Mouse (Mus musculus) embryonic stem cell, embryonic (primary cell): ENCODE data around the gene 1600012H06Rik.
"Not testable (repeated sequence)": the region's sequence is repeated elsewhere in the genome, so short reads cannot be mapped to it uniquely, and the experiment has no call there.

Source experiments
- CTCF ChIA-PET, 4 experiments: fragments of 300-600 bp in 2 of 4; fragments of 350-600 bp in 2 of 4; sonication (Branson Sonifier 250); formaldehyde crosslinking; loops; one replicate each; lab custom pipeline; 2022; ENCODE audit warnings: inconsistent platforms in 2 of 4; lab: Charles Lee
- POLR2A ChIA-PET, 4 experiments: fragments of 300-600 bp in 2 of 4; fragments of 350-600 bp in 2 of 4; sonication (Branson Sonifier 250); formaldehyde crosslinking; loops; one replicate each; lab custom pipeline; 2022; ENCODE audit warnings: antibody characterized with exemption in 4 of 4, inconsistent platforms in 1 of 4; lab: Charles Lee

1600012H06Rik gene

GRCm38 (mm10) chr17:14943009-14943728, at the start of gene 1600012H06Rik, which contains the start of gene Wdr27:
Gene 1600012H06Rik, plus strand, starts transcription at chr17:14943184.
Gene Wdr27, minus strand, starts transcription at chr17:14943158.
- ChIA-PET CTCF (no interaction called here), POLR2A (interaction anchor here in 3 of 4 experiments (0.6 to 7.8 kb wide), 25 partner anchors 9 to 740 kb away, joined by 3 to 80 read pairs (median 5); partner anchors contain the start of genes Dact2 (in 1 of the 3), Prdm9 (in 1 of the 3), Psmb1 (in 1 of the 3) and Tbp (in 1 of the 3))

- CTCF ChIA-PET: interaction anchor here in 2 of 4 experiments (0.6 to 0.7 kb wide), 3 partner anchors 12 to 287 kb away, joined by 3 to 4 read pairs (median 4); no protein-coding TSS in a partner anchor
- POLR2A ChIA-PET: not testable (repeated sequence)
These were observed 47.9 kb upstream of the 1600012H06Rik start for GRCm38 (mm10) chr17:14895058-14895457.

- POLR2A ChIA-PET: no interaction called here
- CTCF ChIA-PET: no interaction called here
These were observed 44.0 kb upstream of the 1600012H06Rik start for GRCm38 (mm10) chr17:14898972-14899371.

- CTCF ChIA-PET: interaction anchor here in 3 of 4 experiments (0.8 to 2.1 kb wide), 5 partner anchors 357 to 387 kb away, joined by 3 to 7 read pairs (median 4); no protein-coding TSS in a partner anchor
- POLR2A ChIA-PET: no interaction called here
These were observed 39.8 kb upstream of the 1600012H06Rik start for GRCm38 (mm10) chr17:14903212-14903611.

GRCm38 (mm10) chr17:14904206-14904605, 38.8 kb upstream of the 1600012H06Rik start:
- ChIA-PET CTCF (interaction anchor here in 3 of 4 experiments (0.6 to 2.1 kb wide), 5 partner anchors 296 to 382 kb away, joined by 3 to 7 read pairs (median 4); no protein-coding TSS in a partner anchor), POLR2A (no interaction called here)

GRCm38 (mm10) chr17:14904637-14905265, 38.2 kb upstream of the 1600012H06Rik start:
- CTCF ChIA-PET: interaction anchor here in 2 of 4 experiments (0.8 to 2.1 kb wide), 3 partner anchors 359 to 382 kb away, joined by 3 to 7 read pairs (median 4); no protein-coding TSS in a partner anchor
- POLR2A ChIA-PET: no interaction called here

GRCm38 (mm10) chr17:14906611-14907010, 36.4 kb upstream of the 1600012H06Rik start:
- CTCF ChIA-PET: interaction anchor here in 2 of 4 experiments (0.6 to 1.6 kb wide), 3 partner anchors 382 to 673 kb away, joined by 3 to 10 read pairs (median 4); no protein-coding TSS in a partner anchor
- POLR2A ChIA-PET: interaction anchor here in 1 of 4 experiments (0.6 kb wide), 1 partner anchor 741 kb away, joined by 3 read pairs; no protein-coding TSS in a partner anchor

GRCm38 (mm10) chr17:14907136-14907535, 35.8 kb upstream of the 1600012H06Rik start:
- CTCF ChIA-PET: interaction anchor here in 3 of 4 experiments (0.6 to 1.7 kb wide), 3 partner anchors 383 to 391 kb away, joined by 4 to 10 read pairs (median 4); no protein-coding TSS in a partner anchor

GRCm38 (mm10) chr17:14909331-14909730, 33.7 kb upstream of the 1600012H06Rik start:
- ChIA-PET POLR2A (interaction anchor here in 1 of 4 experiments (1.2 kb wide), 1 partner anchor 13 kb away, joined by 3 read pairs; no protein-coding TSS in a partner anchor), CTCF (no interaction called here)

More at GRCm38 (mm10) chr17:14907136-14907535, 35.8 kb upstream of the 1600012H06Rik start:
- POLR2A ChIA-PET: interaction anchor here in 1 of 4 experiments (0.6 kb wide), 1 partner anchor 742 kb away, joined by 3 read pairs; no protein-coding TSS in a partner anchor

GRCm38 (mm10) chr17:14910771-14911170, 32.2 kb upstream of the 1600012H06Rik start:
- ChIA-PET CTCF (interaction anchor here in 1 of 4 experiments (1.1 kb wide), 1 partner anchor 387 kb away, joined by 3 read pairs; no protein-coding TSS in a partner anchor), POLR2A (interaction anchor here in 1 of 4 experiments (0.6 kb wide), 1 partner anchor 292 kb away, joined by 4 read pairs; no protein-coding TSS in a partner anchor)

- ChIA-PET CTCF (interaction anchor here in 3 of 4 experiments (0.6 to 1.6 kb wide), 14 partner anchors 9 to 392 kb away, joined by 3 to 4 read pairs (median 3); no protein-coding TSS in a partner anchor), POLR2A (interaction anchor here in 1 of 4 experiments (0.7 kb wide), 1 partner anchor 381 kb away, joined by 3 read pairs; no protein-coding TSS in a partner anchor)
These were observed 30.6 kb upstream of the 1600012H06Rik start for GRCm38 (mm10) chr17:14912420-14912819.

- CTCF ChIA-PET: interaction anchor here in 2 of 4 experiments (1.0 to 1.6 kb wide), 2 partner anchors 9 to 25 kb away, joined by 3 read pairs; no protein-coding TSS in a partner anchor
- POLR2A ChIA-PET: interaction anchor here in 1 of 4 experiments (0.7 kb wide), 1 partner anchor 381 kb away, joined by 3 read pairs; no protein-coding TSS in a partner anchor
These were observed 30.0 kb upstream of the 1600012H06Rik start for GRCm38 (mm10) chr17:14912981-14913380.

- ChIA-PET CTCF (no interaction called here), POLR2A (interaction anchor here in 2 of 4 experiments (0.5 to 1.1 kb wide), 2 partner anchors 9 to 1996 kb away, joined by 3 read pairs; no protein-coding TSS in a partner anchor)
These were observed 28.6 kb upstream of the 1600012H06Rik start for GRCm38 (mm10) chr17:14914401-14914800.

GRCm38 (mm10) chr17:14917866-14918265, 25.1 kb upstream of the 1600012H06Rik start:
- POLR2A ChIA-PET: interaction anchor here in 2 of 4 experiments (1.0 to 1.3 kb wide), 2 partner anchors 18 to 25 kb away, joined by 3 to 4 read pairs; partner anchors contain the start of genes 1600012H06Rik (in 1 of the 2) and Wdr27 (in 1 of the 2)
- CTCF ChIA-PET: no interaction called here

- CTCF ChIA-PET: interaction anchor here in 3 of 4 experiments (0.6 to 1.2 kb wide), 3 partner anchors 9 to 34 kb away, joined by 3 read pairs; no protein-coding TSS in a partner anchor
- POLR2A ChIA-PET: interaction anchor here in 1 of 4 experiments (0.8 to 1.3 kb wide), 3 partner anchors 12 to 307 kb away, joined by 3 to 4 read pairs (median 3); no protein-coding TSS in a partner anchor
These were observed 21.4 kb upstream of the 1600012H06Rik start for GRCm38 (mm10) chr17:14921582-14921981.

GRCm38 (mm10) chr17:14927644-14928218, 15.3 kb upstream of the 1600012H06Rik start:
- ChIA-PET CTCF (interaction anchor here in 1 of 4 experiments (1.2 kb wide), 1 partner anchor 639 kb away, joined by 3 read pairs; no protein-coding TSS in a partner anchor), POLR2A (interaction anchor here in 3 of 4 experiments (0.9 to 2.1 kb wide), 3 partner anchors 11 to 22 kb away, joined by 3 to 6 read pairs (median 3); partner anchors contain the start of genes 1600012H06Rik (in 1 of the 3) and Wdr27 (in 1 of the 3))

- CTCF ChIA-PET: no interaction called here
- POLR2A ChIA-PET: interaction anchor here in 3 of 4 experiments (0.9 to 2.1 kb wide), 7 partner anchors 10 to 24 kb away, joined by 3 to 6 read pairs (median 5); partner anchors contain the start of genes 1600012H06Rik (in 1 of the 3) and Wdr27 (in 1 of the 3)
These were observed 14.4 kb upstream of the 1600012H06Rik start for GRCm38 (mm10) chr17:14928631-14929030.
